ENCODE assay signal across 8 mouse cellular contexts in genomic region chr2:27802493-27802892, GRCm38 (mm10).
DNase-seq lines count a peak whose midpoint lies in the region; ATAC-seq and TF ChIP-seq lines count a peak whose summit lies in the region.

No protein-coding gene starts in this region.

- H3K36me3 ChIP-seq in heart, embryonic 10.5 days = no peaks in the 10 kb centered on the region
- H3K36me3 ChIP-seq in small intestine, adult 2 months (ENCODE audit: control insufficient read depth, insufficient read depth, low read length) = no peaks in the 10 kb centered on the region
- H3K36me3 ChIP-seq in forebrain, embryonic 15.5 days = no peaks in the 10 kb centered on the region

- WGBS in heart, embryonic 10.5 days = 29% methylated on average over 9 of the region's 9 CpGs
- WGBS in small intestine, adult 2 months = 27% methylated on average over 9 of the region's 9 CpGs
- WGBS in forebrain, embryonic 15.5 days = 59% methylated on average over 9 of the region's 9 CpGs

- no peak overlapping the region for H3K9ac ChIP-seq in forebrain, embryonic 15.5 days (replicated peaks)

- peaks cover 30% of the 10 kb centered on the region for H3K4me1 ChIP-seq in heart, embryonic 10.5 days
- H3K4me1 ChIP-seq in small intestine, adult 2 months (ENCODE audit: control insufficient read depth, insufficient read depth, insufficient read length, low read length) = peaks cover 2% of the 10 kb centered on the region; the same call in 1 of the 2 replicates
- no peaks in the 10 kb centered on the region for H3K4me1 ChIP-seq in forebrain, embryonic 15.5 days

- no peaks in the 10 kb centered on the region for H3K27me3 ChIP-seq in heart, embryonic 10.5 days (ENCODE audit: insufficient read depth, poor library complexity, severe bottlenecking)
- H3K27me3 ChIP-seq in small intestine, adult 2 months (ENCODE audit: control insufficient read depth, insufficient read depth, low read length) = no peaks in the 10 kb centered on the region
- no peaks in the 10 kb centered on the region for H3K27me3 ChIP-seq in forebrain, embryonic 15.5 days

- ATAC-seq in forebrain, embryonic 15.5 days (replicated peaks) = no peak

- no peaks in the 10 kb centered on the region for H3K9me3 ChIP-seq in heart, embryonic 10.5 days
- no peaks in the 10 kb centered on the region for H3K9me3 ChIP-seq in forebrain, embryonic 15.5 days

- DNase-seq in layer of hippocampus, adult 9-11 months = peak; percentile 22
- no peak for DNase-seq in layer of hippocampus, postnatal 10 days (ENCODE audit: low spot score in 2 of 2)
- peak; percentile 75 for DNase-seq in brain, adult 2 months (ENCODE audit: low read depth, low spot score)
- no peak for DNase-seq in heart, embryonic 10.5 days (ENCODE audit: low spot score)
- DNase-seq in left cerebral cortex, postnatal 36 days (ENCODE audit: low spot score in 2 of 2) = peak; percentile 41 to 55
- no peak for DNase-seq in thymus, postnatal 25 days

- H3K4me3 ChIP-seq in heart, embryonic 10.5 days = no peak overlapping the region
- H3K4me3 ChIP-seq in small intestine, adult 2 months (ENCODE audit: low read depth, low read length) = no peak overlapping the region
- no peak overlapping the region for H3K4me3 ChIP-seq in forebrain, embryonic 15.5 days

- peak overlapping the region; percentile 65 for H3K27ac ChIP-seq in heart, embryonic 10.5 days
- peak overlapping the region; percentile 13; the same call in 1 of the 2 replicates for H3K27ac ChIP-seq in small intestine, adult 2 months (ENCODE audit: insufficient read depth, low read depth, low read length)
- H3K27ac ChIP-seq in forebrain, embryonic 15.5 days (replicated peaks) = no peak overlapping the region

- intact Hi-C loops in left cerebral cortex, postnatal 36 days (cut with DNase I) = no loop called here

- no peak for TF ChIP-seq POLR2A in small intestine, adult 2 months (IDR thresholded peaks at IDR 0.05; ENCODE audit: low read depth, low read length)

- H3K4me2 ChIP-seq in forebrain, embryonic 15.5 days (replicated peaks) = no peak overlapping the region

- no peak for TF ChIP-seq CTCF in small intestine, adult 2 months (IDR thresholded peaks at IDR 0.05; ENCODE audit: extremely low read depth, insufficient read length, insufficient replicate concordance, low read depth, low read length)

Comparison
In these comparisons a context has a peak if more than half of its experiments do, and no peak if none do; other contexts are left out.
1. DNase-seq: peak in layer of hippocampus, adult 9-11 months (single experiment), brain, adult 2 months (single experiment) and left cerebral cortex, postnatal 36 days (2 of 2); none in layer of hippocampus, postnatal 10 days (0 of 2), heart, embryonic 10.5 days (single experiment) and thymus, postnatal 25 days (single experiment).